In genomic region chr16:20196962-20197361, GRCm38 (mm10) we compare ENCODE assay signal across 24 mouse cellular contexts. TPM values are rescaled to one million over a fixed set of nuclear protein-coding genes. Genes with fewer than 3 reads are reported as not detected.
DNase-seq lines count a peak whose midpoint lies in the region; ATAC-seq and TF ChIP-seq lines count a peak whose summit lies in the region.
"Had no signal": no experiment of that assay in that cellular context is flagged by ENCODE, and none has a peak within 500 bp of the region (broad histone marks: within the 10 kb centered on the region; RNA-seq: fewer than 3 reads in every experiment).

No protein-coding gene starts in this region.

- no peak for TF ChIP-seq CTCF in ES-Bruce4 (IDR thresholded peaks at IDR 0.05; ENCODE audit: low read depth, low read length)

- H3K9ac ChIP-seq in liver, embryonic 11.5 days (ENCODE audit: low read depth, low read length) = no peak overlapping the region
- H3K9ac ChIP-seq in ES-Bruce4 (ENCODE audit: low read depth, poor library complexity, severe bottlenecking) = no peak overlapping the region
- no peak overlapping the region for H3K9ac ChIP-seq in liver, embryonic 16.5 days (ENCODE audit: low read depth, low read length)
- H3K9ac ChIP-seq: embryonic facial prominence, embryonic 13.5 days; forebrain, embryonic 13.5 days; forebrain, postnatal 0 days; hindbrain, embryonic 12.5 days had no signal

- peak; percentile 20 for DNase-seq in liver
- DNase-seq in liver, embryonic 11.5 days (ENCODE audit: low spot score) = no peak
- DNase-seq in urinary bladder, postnatal 10 days (ENCODE audit: low spot score) = no peak
- no peak for DNase-seq in lung, postnatal 4 days
- DNase-seq: adrenal gland, postnatal 10 days; cerebellum, adult 18-20 months; cerebellum, adult 9-11 months; cerebellum, postnatal 36 days; forebrain, postnatal 0 days; gastrocnemius, postnatal 36 days; heart, adult 11 months; heart, postnatal 10 days; heart, postnatal 4 days had no signal

- no peaks in the 10 kb centered on the region for H3K9me3 ChIP-seq in liver, embryonic 11.5 days (ENCODE audit: control insufficient read depth, low read length)
- no peaks in the 10 kb centered on the region; the same call in 1 of the 2 replicates for H3K9me3 ChIP-seq in ES-Bruce4 (replicated peaks; ENCODE audit: control insufficient read depth, insufficient read depth, low read length, poor library complexity, severe bottlenecking)
- no peaks in the 10 kb centered on the region; the same call in 1 of the 2 replicates for H3K9me3 ChIP-seq in liver, embryonic 16.5 days (replicated peaks; ENCODE audit: control insufficient read depth, low read length)
- H3K9me3 ChIP-seq: embryonic facial prominence, embryonic 13.5 days; forebrain, embryonic 13.5 days; G1E; heart, embryonic 10.5 days; hindbrain, embryonic 12.5 days had no signal

- TF ChIP-seq EP300 in ES-Bruce4 (IDR thresholded peaks at IDR 0.05; ENCODE audit: insufficient read depth, low read depth, low read length) = no peak

- 92% methylated on average over 5 of the region's 5 CpGs for WGBS in liver, embryonic 11.5 days
- WGBS in liver, embryonic 16.5 days (ENCODE audit: insufficient replicate concordance) = 76% methylated on average over 5 of the region's 5 CpGs

- no peak for TF ChIP-seq POLR2A in ES-Bruce4 (IDR thresholded peaks at IDR 0.05; ENCODE audit: insufficient read depth, low read length)

- no peak overlapping the region for H3K4me2 ChIP-seq in liver, embryonic 11.5 days
- no peak overlapping the region for H3K4me2 ChIP-seq in liver, embryonic 16.5 days (ENCODE audit: low read depth, low read length)
- H3K4me2 ChIP-seq: embryonic facial prominence, embryonic 13.5 days; forebrain, embryonic 13.5 days; hindbrain, embryonic 12.5 days had no signal

- peaks cover 28% of the 10 kb centered on the region; the same call in 1 of the 2 replicates for H3K36me3 ChIP-seq in liver, embryonic 11.5 days (ENCODE audit: control insufficient read depth, insufficient read depth, low read length)
- peaks cover 41% of the 10 kb centered on the region for H3K36me3 ChIP-seq in ES-Bruce4 (ENCODE audit: control insufficient read depth, insufficient read depth, low read length, poor library complexity, severe bottlenecking)
- peaks cover 11% of the 10 kb centered on the region for H3K36me3 ChIP-seq in liver, embryonic 16.5 days (ENCODE audit: control insufficient read depth, insufficient read depth)

- H3K27me3 ChIP-seq in liver, embryonic 11.5 days (replicated peaks; ENCODE audit: control insufficient read depth, insufficient read depth, low read length) = no peaks in the 10 kb centered on the region
- H3K27me3 ChIP-seq in ES-Bruce4 (ENCODE audit: control insufficient read depth, insufficient read depth, low read length, poor library complexity, severe bottlenecking) = no peaks in the 10 kb centered on the region
- no peaks in the 10 kb centered on the region for H3K27me3 ChIP-seq in liver, embryonic 16.5 days (ENCODE audit: control insufficient read depth, insufficient read depth, low read depth, low read length)
- H3K27me3 ChIP-seq: CH12.LX; embryonic facial prominence, embryonic 13.5 days; forebrain, embryonic 13.5 days; hindbrain, embryonic 12.5 days had no signal

- ATAC-seq in liver, embryonic 11.5 days (replicated peaks; ENCODE audit: low FRiP score) = no peak
- 0 out of 2 replicates have a peak, but pooled peaks have one; percentile 48 for ATAC-seq in erythroblast, adult 5-6 weeks (replicated peaks; ENCODE audit: low FRiP score, poor library complexity, severe bottlenecking)
- ATAC-seq in liver, embryonic 16.5 days (ENCODE audit: low read depth) = peak; percentile 39; the same call in 1 of the 2 replicates
- no peak for ATAC-seq in activated CD4-positive, CD25-positive, alpha-beta regulatory T cell, adult 4 months
- ATAC-seq: forebrain, embryonic 13.5 days; forebrain, postnatal 0 days; hindbrain, embryonic 16.5 days had no signal

- no peak overlapping the region for H3K4me3 ChIP-seq in liver, embryonic 11.5 days (ENCODE audit: low read depth, low read length)
- H3K4me3 ChIP-seq in ES-Bruce4 (ENCODE audit: low read depth, low read length) = no peak overlapping the region
- no peak overlapping the region for H3K4me3 ChIP-seq in liver, embryonic 16.5 days (ENCODE audit: low read depth, low read length)
- H3K4me3 ChIP-seq: embryonic facial prominence, embryonic 13.5 days; forebrain, embryonic 13.5 days; heart, embryonic 10.5 days; hindbrain, embryonic 12.5 days had no signal

- no peak overlapping the region for H3K27ac ChIP-seq in liver, embryonic 11.5 days (ENCODE audit: low read depth, low read length)
- H3K27ac ChIP-seq in ES-Bruce4 (ENCODE audit: insufficient read depth, low read length) = peak overlapping the region; percentile 44; the same call in 1 of the 2 replicates
- H3K27ac ChIP-seq in liver, embryonic 16.5 days (ENCODE audit: low read length) = no peak overlapping the region
- H3K27ac ChIP-seq: embryonic facial prominence, embryonic 13.5 days; forebrain, embryonic 13.5 days; heart, embryonic 10.5 days; hindbrain, embryonic 12.5 days had no signal

- no peaks in the 10 kb centered on the region for H3K4me1 ChIP-seq in liver, embryonic 11.5 days (replicated peaks; ENCODE audit: control insufficient read depth, insufficient read depth, low read length)
- peaks cover 2% of the 10 kb centered on the region for H3K4me1 ChIP-seq in ES-Bruce4 (ENCODE audit: control insufficient read depth, insufficient read depth, low read length)
- no peaks in the 10 kb centered on the region for H3K4me1 ChIP-seq in liver, embryonic 16.5 days (ENCODE audit: control insufficient read depth, low read depth, low read length)
- H3K4me1 ChIP-seq: embryonic facial prominence, embryonic 13.5 days; forebrain, embryonic 13.5 days; heart, embryonic 10.5 days; hindbrain, embryonic 12.5 days had no signal

RNA-seq across cellular contexts. Expression of gene Map6d1, which starts 44.2 kb away (rescaled TPM):
- 0.27 and 0.31 TPM in 2 replicates for polyA plus RNA-seq in liver, embryonic 11.5 days (2014; fragmentation: Nextera tagmentation; extraction: Ambion mirVana)
- 0.94 and 1.0 TPM in 2 replicates for polyA plus RNA-seq in ES-Bruce4 (2011; ENCODE audit: insufficient read depth, insufficient read length, low read depth, missing spikeins)
- total RNA-seq in erythroblast, adult 5-6 weeks (2015; ENCODE audit: low replicate concordance) = not detected in 2 replicates
- total RNA-seq in erythroblast, adult 5-6 weeks (2017; ENCODE audit: low replicate concordance) = not detected in 2 replicates
- 0.05 TPM in 1 of 2 replicates, not detected in the other for polyA plus RNA-seq in liver, embryonic 16.5 days (2015; fragmentation: Nextera tagmentation; extraction: Ambion mirVana)
- polyA plus RNA-seq in activated CD4-positive, CD25-positive, alpha-beta regulatory T cell, adult 4 months (2017; shearing (Covaris generic)) = under 1 TPM in 1 of 2 experiments, not detected in 1; 0.14 TPM
- total RNA-seq: G1E had no signal
- polyA plus RNA-seq: G1E had no signal

RNA-seq across cellular contexts. Expression of gene Yeats2, which starts 56.1 kb away (rescaled TPM):
- 26.3 and 26.8 TPM in 2 replicates for polyA plus RNA-seq in liver, embryonic 11.5 days (2014; fragmentation: Nextera tagmentation; extraction: Ambion mirVana)
- 92.7 and 112 TPM in 2 replicates for polyA plus RNA-seq in ES-Bruce4 (2011; ENCODE audit: insufficient read depth, insufficient read length, low read depth, missing spikeins)
- 4.4 and 16.5 TPM in 2 replicates for total RNA-seq in erythroblast, adult 5-6 weeks (2015; ENCODE audit: low replicate concordance)
- 5.9 and 12.8 TPM in 2 replicates for total RNA-seq in erythroblast, adult 5-6 weeks (2017; ENCODE audit: low replicate concordance)
- 3.8 and 4.4 TPM in 2 replicates for polyA plus RNA-seq in liver, embryonic 16.5 days (2015; fragmentation: Nextera tagmentation; extraction: Ambion mirVana)
- polyA plus RNA-seq in activated CD4-positive, CD25-positive, alpha-beta regulatory T cell, adult 4 months (2017; shearing (Covaris generic)) = 1 to 10 TPM; 6.7 to 6.9 TPM

Comparison
In these comparisons a context has a peak if more than half of its experiments do, and no peak if none do; other contexts are left out.
1. ATAC-seq: peak in erythroblast, adult 5-6 weeks (single experiment) and liver, embryonic 16.5 days (single experiment); none in liver, embryonic 11.5 days (single experiment) and activated CD4-positive, CD25-positive, alpha-beta regulatory T cell, adult 4 months (single experiment).